Mouse (Mus musculus) CD4-positive helper T cell, adult 2 months (primary cell): Measurements from ENCODE around the gene Olfr73.
"Not testable (repeated sequence)": the region's sequence is repeated elsewhere in the genome, so short reads cannot be mapped to it uniquely, and the experiment has no call there.

ENCODE experiments used
- DNase-seq: peaks from one replicate; pipeline ENCODE4 v3.0.0-alpha.2; 2012; ENCODE audit warnings: low read depth, missing footprints, low spot score

Olfr73 gene

DNA sequence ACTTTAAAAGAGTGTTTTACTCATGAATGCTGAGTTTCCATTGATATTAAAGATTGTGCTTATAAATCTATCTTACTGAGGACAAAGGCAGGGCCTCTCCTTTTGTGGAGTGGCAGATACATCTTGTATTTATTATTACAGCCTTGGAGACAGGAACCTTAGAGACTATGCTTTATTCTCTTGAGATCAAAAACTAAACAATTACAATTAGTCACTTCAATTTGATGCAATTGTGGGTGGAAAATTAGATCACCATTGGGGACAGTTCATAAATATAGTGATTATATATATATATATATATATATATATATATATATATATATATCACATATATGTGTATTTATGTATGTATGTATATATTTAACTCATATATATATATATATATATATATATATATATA is at the start of gene Olfr73:
TSS of gene Olfr73 (minus strand) at position 101 of the 400 bp plus-strand sequence.
- no peak for DNase-seq

DNA sequence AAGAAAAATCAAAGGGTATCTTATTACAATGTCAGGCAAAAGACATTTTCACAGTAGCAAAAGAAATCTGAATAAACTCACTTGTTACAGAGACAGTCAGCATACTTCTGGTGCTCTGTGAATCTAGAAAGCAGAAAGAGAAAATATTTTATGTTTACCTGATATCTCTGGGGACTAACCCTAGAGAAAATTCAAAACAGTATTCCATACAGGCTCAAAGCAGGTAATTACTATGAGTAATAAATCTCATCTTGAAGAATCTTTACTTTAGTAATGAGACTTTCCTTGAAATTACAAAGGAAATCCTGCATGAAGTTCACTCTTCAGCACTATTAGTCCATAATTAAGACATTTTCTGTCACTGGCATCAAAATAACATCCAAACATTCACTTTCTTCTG is 34.2 kb upstream of the Olfr73 start, which contains the start of gene Olfr1163:
TSS of gene Olfr1163 (minus strand) at position 101 of the 400 bp plus-strand sequence.
- DNase-seq: no peak

DNA sequence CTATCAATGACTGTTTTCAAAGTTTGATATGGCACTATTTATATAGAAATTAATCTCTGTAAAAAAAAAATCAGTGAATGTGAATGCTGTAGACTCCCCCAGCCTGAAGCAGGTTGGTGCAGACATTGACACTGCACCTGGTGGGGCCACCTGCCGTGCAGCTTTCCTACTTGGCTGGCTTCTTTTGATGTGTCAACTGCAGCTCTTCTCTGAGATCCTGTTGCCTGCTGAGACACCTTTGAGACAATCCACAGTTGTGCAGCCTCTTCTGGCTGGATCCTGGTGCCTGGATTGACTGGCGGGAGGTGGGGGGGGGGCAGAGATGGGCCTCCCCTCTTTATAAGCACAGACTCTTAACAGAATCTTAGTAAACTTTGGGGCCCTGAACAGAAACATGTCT is 26.1 kb upstream of the Olfr73 start:
- no peak for DNase-seq

DNA sequence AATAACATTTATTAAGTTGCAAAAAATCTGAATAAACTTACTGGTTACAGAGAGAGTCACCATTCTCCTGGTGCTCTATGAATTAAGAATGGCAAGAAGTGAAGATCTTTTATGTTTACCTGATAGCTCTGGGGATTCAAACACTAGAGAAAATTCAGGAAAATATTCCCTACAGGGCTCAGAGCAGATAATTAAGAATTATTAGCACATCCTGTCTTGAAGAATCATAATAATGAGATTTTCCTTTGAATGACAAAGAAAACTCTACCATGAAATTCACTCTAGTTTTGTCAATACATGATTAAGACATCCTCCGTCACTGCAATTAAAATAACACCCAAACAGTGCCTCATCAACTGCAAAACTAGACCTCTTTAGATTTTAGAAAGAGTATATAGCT is 13.5 kb upstream of the Olfr73 start, which contains the start of gene Olfr1162:
TSS of gene Olfr1162 (minus strand) at position 101 of the 400 bp plus-strand sequence.
- no peak for DNase-seq

DNA sequence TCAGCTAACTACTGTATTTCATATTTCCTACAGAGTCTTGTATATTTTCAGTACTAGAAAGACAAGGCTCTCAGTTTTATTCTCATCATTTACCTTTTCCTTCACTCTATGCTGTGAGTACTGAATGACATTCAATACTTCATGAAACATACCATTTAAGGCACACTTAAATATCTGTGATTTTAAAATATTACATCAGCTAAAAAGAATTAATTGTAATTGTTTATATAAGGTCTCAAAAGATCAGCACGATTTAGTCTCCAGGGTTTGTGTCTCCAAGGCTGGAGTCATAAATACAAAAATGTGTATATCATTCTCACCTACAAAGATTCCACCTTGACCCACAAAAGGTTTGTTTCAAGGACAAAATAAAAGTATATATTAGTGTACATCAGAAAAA is 15.0 kb downstream of the Olfr73 start, which contains the start of gene Olfr1161:
TSS of gene Olfr1161 (plus strand) at position 301 of the 400 bp plus-strand sequence.
- DNase-seq: not testable (repeated sequence)

DNA sequence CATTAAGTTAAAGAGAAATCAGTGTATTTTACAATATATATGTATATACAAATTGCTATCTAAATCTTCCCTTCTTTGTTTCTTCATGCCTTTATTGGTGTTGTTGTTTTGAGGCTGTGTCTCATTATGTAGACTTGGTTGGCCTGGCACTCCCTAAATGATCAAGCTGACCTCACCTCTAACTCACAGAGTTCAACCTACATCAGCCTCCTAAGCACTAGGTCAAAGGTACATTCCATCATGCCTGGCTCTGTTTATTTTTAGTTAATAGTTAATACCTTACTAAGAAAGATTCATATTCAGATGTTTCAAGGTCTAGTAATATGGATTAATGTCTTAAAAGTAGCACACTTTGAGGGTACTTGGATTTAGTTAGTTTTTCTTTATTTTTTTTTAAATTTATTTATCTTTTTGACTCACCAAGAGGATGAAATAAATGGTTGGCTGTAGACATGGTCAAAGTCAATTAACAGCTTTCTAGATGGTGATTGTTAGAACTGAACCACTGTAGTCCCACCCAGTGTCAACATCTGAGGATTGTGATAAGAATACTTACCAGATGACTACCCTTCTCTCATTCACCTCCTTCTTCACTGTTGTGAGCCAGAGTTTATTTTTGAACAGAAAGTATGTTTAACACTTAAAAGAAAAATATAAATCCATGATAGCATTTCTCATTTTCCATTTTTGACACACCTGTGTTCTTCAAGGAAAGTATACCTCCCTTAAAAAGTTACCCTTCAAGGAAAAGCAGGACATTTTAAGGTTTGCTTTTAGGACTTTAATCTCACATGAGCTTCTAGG is 29.8 kb downstream of the Olfr73 start, which contains the start of gene Olfr1160:
TSS of gene Olfr1160 (minus strand) at position 754 of the 804 bp plus-strand sequence.
- no peak for DNase-seq

DNA sequence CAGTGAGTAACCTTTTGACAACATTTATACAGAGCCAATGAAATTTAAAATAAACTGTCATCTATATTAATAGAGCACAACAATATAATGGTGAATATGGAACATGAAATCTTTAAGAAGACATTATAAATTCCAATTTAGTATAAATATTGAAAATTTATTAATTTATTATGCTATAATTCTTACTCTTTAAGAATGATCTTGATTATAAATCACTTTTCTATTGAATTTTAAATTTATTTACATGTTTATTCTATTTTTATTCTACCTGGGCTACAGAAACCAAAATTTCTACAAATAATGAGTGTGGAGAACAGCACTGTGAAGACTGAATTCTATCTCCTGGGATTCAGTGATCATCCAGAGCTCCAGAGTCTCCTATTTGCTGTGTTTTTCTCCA is 47.7 kb downstream of the Olfr73 start, which contains the start of gene Olfr1158:
TSS of gene Olfr1158 (plus strand) at position 301 of the 400 bp plus-strand sequence.
- no peak for DNase-seq
